Mouse (Mus musculus) MEL (cell line): Measurements from ENCODE around the gene Snf8. TPM values are rescaled to one million over a fixed set of nuclear protein-coding genes. Genes with fewer than 3 reads are reported as not detected.

Experiments
- DNase-seq: peaks from one replicate; pipeline ENCODE4 v3.0.0; 2011; ENCODE audit warnings: low read depth, low spot score
- H3K27ac ChIP-seq: 2 replicates; pipeline ENCODE4 v1.5.1; 2012; ENCODE audit warnings: low read depth, mild to moderate bottlenecking, control low read depth, low read length, moderate library complexity; ENCODE audit not compliant: control insufficient read depth
- H3K27me3 ChIP-seq, 2 experiments: fragments of 150-350 bp in 1 of 2; sonication (generic) in 1 of 2; 2 replicates each; pipeline ENCODE4 v1.6.1; 2012; ENCODE audit warnings: low read length in 2 of 2, mild to moderate bottlenecking in 2 of 2, improper control_type of control experiment in 1 of 2, moderate library complexity in 1 of 2; ENCODE audit not compliant: insufficient read depth in 2 of 2, control insufficient read depth in 1 of 2
- H3K36me3 ChIP-seq, 2 experiments: 2 replicates each; pipeline ENCODE4 v1.6.1; 2012 to 2014; ENCODE audit warnings: low read length in 2 of 2, improper control_type of control experiment in 1 of 2, inconsistent platforms in 1 of 2, mild to moderate bottlenecking in 1 of 2; ENCODE audit not compliant: insufficient read depth in 2 of 2, control insufficient read depth in 1 of 2
- H3K4me1 ChIP-seq, 2 experiments: fragments of 150-350 bp in 1 of 2; sonication (generic) in 1 of 2; 2 replicates each; pipeline ENCODE4 v1.6.1; 2012; ENCODE audit warnings: low read length in 2 of 2, improper control_type of control experiment in 1 of 2, mild to moderate bottlenecking in 1 of 2; ENCODE audit not compliant: insufficient read depth in 2 of 2, control insufficient read depth in 1 of 2
- H3K4me3 ChIP-seq, 2 experiments: fragments of 150-350 bp in 1 of 2; sonication (generic) in 1 of 2; 2 replicates each; pipeline ENCODE4 v1.5.1; 2012; ENCODE audit warnings: low read depth in 2 of 2, low read length in 2 of 2, mild to moderate bottlenecking in 2 of 2, moderate library complexity in 2 of 2, control low read depth in 1 of 2, improper control_type of control experiment in 1 of 2; ENCODE audit not compliant: control insufficient read depth in 1 of 2, insufficient read depth in 1 of 2
- H3K79me2 ChIP-seq: 2 replicates; pipeline ENCODE4 v1.6.1; 2012; ENCODE audit warnings: mild to moderate bottlenecking, low read length, moderate library complexity; ENCODE audit not compliant: control insufficient read depth, poor library complexity, insufficient read depth
- H3K9ac ChIP-seq: 2 replicates; pipeline ENCODE4 v1.6.1; 2012; ENCODE audit warnings: low read depth, mild to moderate bottlenecking, control low read depth, low read length, moderate library complexity; ENCODE audit not compliant: control insufficient read depth, poor library complexity, severe bottlenecking
- H3K9me3 ChIP-seq: fragments of 150-350 bp; sonication (generic); replicated peaks from 2 replicates; pipeline ENCODE4 v1.6.1; 2012; ENCODE audit warnings: mild to moderate bottlenecking, low read length, improper control_type of control experiment, moderate library complexity; ENCODE audit not compliant: insufficient read depth
- BHLHE40 ChIP-seq: IDR thresholded peaks from 2 replicates; pipeline ENCODE4 v1.6.1; 2012; ENCODE audit warnings: low read depth, mild to moderate bottlenecking, inconsistent platforms, low read length, improper control_type of control experiment, borderline replicate concordance
- CTCF ChIP-seq, 3 experiments: IDR thresholded peaks in 2 of 3; conservative IDR thresholded peaks in 1 of 3; 2 replicates each; pipeline ENCODE4 v1.5.1; 2011 to 2012; ENCODE audit warnings: low read length in 3 of 3, low read depth in 2 of 3, mild to moderate bottlenecking in 2 of 3, improper control_type of control experiment in 1 of 3, inconsistent platforms in 1 of 3, mixed read lengths in 1 of 3, moderate library complexity in 1 of 3; ENCODE audit not compliant: control insufficient read depth in 1 of 3, insufficient read depth in 1 of 3, poor library complexity in 1 of 3, severe bottlenecking in 1 of 3
- E2F4 ChIP-seq: IDR thresholded peaks from 2 replicates; pipeline ENCODE4 v1.6.1; 2011; ENCODE audit warnings: low read depth, low read length, improper control_type of control experiment, borderline replicate concordance
- EP300 ChIP-seq, 2 experiments: IDR thresholded peaks; 2 replicates each; pipeline ENCODE4 v1.6.1; 2011; ENCODE audit warnings: improper control_type of control experiment in 2 of 2, low read length in 2 of 2, low read depth in 1 of 2, mild to moderate bottlenecking in 1 of 2
- ETS1 ChIP-seq: IDR thresholded peaks from 2 replicates; pipeline ENCODE4 v1.6.1; 2012; ENCODE audit warnings: low read depth, mild to moderate bottlenecking, inconsistent platforms, low read length, improper control_type of control experiment, moderate library complexity
- GATA1 ChIP-seq: IDR thresholded peaks from 2 replicates; pipeline ENCODE4 v1.6.1; 2011; ENCODE audit warnings: low read depth, low read length, improper control_type of control experiment
- HCFC1 ChIP-seq: IDR thresholded peaks from 2 replicates; pipeline ENCODE4 v1.6.1; 2012; ENCODE audit warnings: low read depth, mild to moderate bottlenecking, inconsistent platforms, low read length, improper control_type of control experiment, moderate library complexity
- MAFK ChIP-seq: IDR thresholded peaks from 2 replicates; pipeline ENCODE4 v1.6.1; 2011; ENCODE audit warnings: low read depth, mild to moderate bottlenecking, low read length, improper control_type of control experiment, borderline replicate concordance
- MAZ ChIP-seq: IDR thresholded peaks from 2 replicates; pipeline ENCODE4 v1.6.1; 2012; ENCODE audit warnings: low read depth, mild to moderate bottlenecking, inconsistent platforms, low read length, improper control_type of control experiment
- MXI1 ChIP-seq: IDR thresholded peaks from 2 replicates; pipeline ENCODE4 v1.6.1; 2011; ENCODE audit warnings: mild to moderate bottlenecking, low read depth, low read length, improper control_type of control experiment
- MYC ChIP-seq: IDR thresholded peaks from 2 replicates; pipeline ENCODE4 v1.6.1; 2011; ENCODE audit warnings: low read depth, mild to moderate bottlenecking, low read length, improper control_type of control experiment, moderate library complexity
- NELFE ChIP-seq: IDR thresholded peaks from 2 replicates; pipeline ENCODE4 v1.6.1; 2011; ENCODE audit warnings: low read depth, low read length, improper control_type of control experiment
- POLR2A ChIP-seq, 2 experiments: IDR thresholded peaks; 2 replicates each; pipeline ENCODE4 v1.6.1; 2011 to 2012; ENCODE audit warnings: low read length in 2 of 2, mild to moderate bottlenecking in 2 of 2, control low read depth in 1 of 2, improper control_type of control experiment in 1 of 2, low read depth in 1 of 2, moderate library complexity in 1 of 2; ENCODE audit not compliant: control insufficient read depth in 1 of 2, insufficient read depth in 1 of 2, poor library complexity in 1 of 2
- POLR2AphosphoS2 ChIP-seq: IDR thresholded peaks from 2 replicates; pipeline ENCODE4 v1.6.1; 2011; ENCODE audit warnings: low read length, improper control_type of control experiment
- RAD21 ChIP-seq: IDR thresholded peaks from 2 replicates; pipeline ENCODE4 v1.6.1; 2011; ENCODE audit warnings: mild to moderate bottlenecking, low read depth, low read length, improper control_type of control experiment
- SIN3A ChIP-seq: IDR thresholded peaks from 2 replicates; pipeline ENCODE4 v1.6.1; 2012; ENCODE audit warnings: low read length, improper control_type of control experiment, inconsistent platforms
- TAL1 ChIP-seq: IDR thresholded peaks from 2 replicates; pipeline ENCODE4 v1.6.1; 2012; ENCODE audit warnings: mild to moderate bottlenecking, inconsistent platforms, low read length, moderate library complexity, mixed read lengths
- TBP ChIP-seq: IDR thresholded peaks from 2 replicates; pipeline ENCODE4 v1.8.0; 2011; ENCODE audit warnings: low read depth, low read length, improper control_type of control experiment
- TCF12 ChIP-seq: IDR thresholded peaks from 2 replicates; pipeline ENCODE4 v1.6.1; 2014; ENCODE audit warnings: low read depth, mild to moderate bottlenecking, inconsistent platforms, low read length, improper control_type of control experiment, moderate library complexity
- UBTF ChIP-seq: IDR thresholded peaks from 2 replicates; pipeline ENCODE4 v1.6.1; 2012; ENCODE audit warnings: low read depth, mild to moderate bottlenecking, inconsistent platforms, low read length, improper control_type of control experiment, moderate library complexity, borderline replicate concordance; ENCODE audit not compliant: insufficient read depth
- ZMIZ1 ChIP-seq: IDR thresholded peaks from 2 replicates; pipeline ENCODE4 v1.6.1; 2012; ENCODE audit warnings: low read depth, mild to moderate bottlenecking, inconsistent platforms, low read length, improper control_type of control experiment, moderate library complexity
- ZNF384 ChIP-seq: IDR thresholded peaks from 2 replicates; pipeline ENCODE4 v1.6.1; 2012; ENCODE audit warnings: low read depth, mild to moderate bottlenecking, inconsistent platforms, low read length, improper control_type of control experiment
- polyA plus RNA-seq, 2 experiments: library from polyadenylated mRNA; stranded (reverse) in 1 of 2; unstranded in 1 of 2; fragments of >175 nt in 1 of 2; fragments of >200 nt in 1 of 2; gene quantifications; 2 replicates each; pipeline versions ENCODE4 v1.2.1 to v1.2.4; 2012; ENCODE audit warnings: low replicate concordance in 2 of 2, low read depth in 1 of 2; ENCODE audit not compliant: insufficient read length in 2 of 2, insufficient read depth in 1 of 2, missing spikeins in 1 of 2
- total RNA-seq: library from RNA; depleted of rRNA; stranded (reverse); fragments of 300-350 nt; gene quantifications from 2 replicates; pipeline ENCODE4 v1.2.3, GENCODE M21; 2012

The Snf8 gene
- total and polyA plus RNA-seq, 3 experiments, result 135 to 183 TPM; not detected in 1

DNA sequence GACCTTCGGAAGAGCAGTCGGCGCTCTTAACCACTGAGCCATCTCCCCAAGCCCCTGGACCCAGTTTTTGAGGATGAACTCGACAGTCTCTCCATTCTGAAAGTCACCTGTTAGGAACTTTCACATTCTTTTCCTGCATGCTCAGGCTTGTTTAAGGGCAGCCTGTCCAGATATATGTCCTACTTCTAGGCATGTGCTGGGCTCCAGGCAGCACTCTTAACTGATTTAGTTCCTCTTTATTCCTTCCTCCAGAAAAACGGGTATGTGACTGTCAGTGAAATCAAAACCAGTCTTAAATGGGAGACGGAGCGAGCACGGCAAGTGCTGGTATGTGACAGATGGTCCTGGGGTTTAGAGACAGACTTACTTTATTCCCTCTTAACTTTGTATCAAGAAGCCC, 11.3 kb downstream of the Snf8 start:
- DNase-seq, result peak; percentile 52
- Histone ChIP-seq H3K4me3 (no peak overlapping the region), H3K36me3 (peaks cover 18 to 30% of the 10 kb centered on the region in 2 experiments), H3K27me3 (no peaks in the 10 kb centered on the region), H3K9me3 (no peaks in the 10 kb centered on the region), H3K4me1 (peaks cover 5 to 9% of the 10 kb centered on the region in 2 experiments; a peak in 3 of 4 replicates), H3K9ac (no peak overlapping the region), H3K27ac (no peak overlapping the region), H3K79me2 (no peaks in the 10 kb centered on the region)
- TF ChIP-seq MYC (no peak; the same call in 1 of the 2 replicates), POLR2AphosphoS2 (no peak), TBP (0 out of 2 replicates have a peak, but pooled peaks have one; percentile 13)

GRCm38 (mm10) chr11:96046793-96047192, 12.1 kb downstream of the Snf8 start:
- Histone ChIP-seq H3K79me2 (no peaks in the 10 kb centered on the region), H3K9ac (no peak overlapping the region), H3K4me3 (no peak overlapping the region), H3K9me3 (no peaks in the 10 kb centered on the region), H3K27ac (peak overlapping the region; percentile 2; the same call in 1 of the 2 replicates), H3K27me3 (no peaks in the 10 kb centered on the region), H3K36me3 (peaks cover 18 to 34% of the 10 kb centered on the region in 2 experiments), H3K4me1 (peaks cover 5 to 9% of the 10 kb centered on the region in 2 experiments; a peak in 3 of 4 replicates)
- no peak for TF ChIP-seq UBTF
- no peak for TF ChIP-seq TCF12
- TF ChIP-seq E2F4, result no peak
- TF ChIP-seq TAL1, result no peak
- TF ChIP-seq POLR2AphosphoS2, result peak; percentile 45; the same call in 1 of the 2 replicates
- 0 out of 4 replicates have a peak, but pooled peaks of 1 of the 2 experiments have one; percentile 8 for TF ChIP-seq EP300 (IDR thresholded peaks at IDR 0.05; ENCODE audit: low read depth in 1 of 2, low read length in 2 of 2)
- TF ChIP-seq HCFC1, result no peak
- TF ChIP-seq TBP, result no peak
- TF ChIP-seq ZMIZ1, result peak; percentile 38
- peak in 1 of 2 experiments; percentile 44; a peak in 2 of 4 replicates for TF ChIP-seq POLR2A (IDR thresholded peaks at IDR 0.05; ENCODE audit: control insufficient read depth in 1 of 2, insufficient read depth in 1 of 2, low read depth in 1 of 2, low read length in 2 of 2, poor library complexity in 1 of 2)
- no peak for TF ChIP-seq NELFE
- TF ChIP-seq RAD21, result no peak
- no peak for TF ChIP-seq BHLHE40
- TF ChIP-seq MAZ, result no peak
- TF ChIP-seq MXI1, result 0 out of 2 replicates have a peak, but pooled peaks have one; percentile 22
- peak; percentile 50; the same call in 1 of the 2 replicates for TF ChIP-seq SIN3A
- no peak for TF ChIP-seq MAFK
- no peak for TF ChIP-seq ZNF384
- TF ChIP-seq CTCF (IDR thresholded peaks at IDR 0.05 in 2 of 3, conservative IDR thresholded peaks at IDR 0.05 in 1 of 3; ENCODE audit: control insufficient read depth in 1 of 3, insufficient read depth in 1 of 3, low read depth in 2 of 3, low read length in 3 of 3, poor library complexity in 1 of 3, severe bottlenecking in 1 of 3), result no peak
- TF ChIP-seq GATA1, result peak; percentile 30; the same call in 1 of the 2 replicates
- no peak for TF ChIP-seq ETS1
- peak; percentile 53 for DNase-seq
